Mouse (Mus musculus) lung, postnatal 0 days (tissue): Measurements from ENCODE around the gene Sgta.

Source experiments
- CTCF ChIP-seq: IDR thresholded peaks from 2 replicates; pipeline ENCODE4 v1.5.1; 2016; ENCODE audit warnings: antibody characterized with exemption, mild to moderate bottlenecking
- EP300 ChIP-seq: IDR thresholded peaks from 2 replicates; pipeline ENCODE4 v1.6.1; 2016; ENCODE audit warnings: antibody characterized with exemption, mild to moderate bottlenecking, control low read depth

- TF ChIP-seq CTCF (no peak), EP300 (no peak)
Observed at GRCm38 (mm10) chr10:81025047-81025621, 34.8 kb downstream of the Sgta start.
